14 mouse cellular contexts compared by ENCODE assay signal in the genomic region with DNA sequence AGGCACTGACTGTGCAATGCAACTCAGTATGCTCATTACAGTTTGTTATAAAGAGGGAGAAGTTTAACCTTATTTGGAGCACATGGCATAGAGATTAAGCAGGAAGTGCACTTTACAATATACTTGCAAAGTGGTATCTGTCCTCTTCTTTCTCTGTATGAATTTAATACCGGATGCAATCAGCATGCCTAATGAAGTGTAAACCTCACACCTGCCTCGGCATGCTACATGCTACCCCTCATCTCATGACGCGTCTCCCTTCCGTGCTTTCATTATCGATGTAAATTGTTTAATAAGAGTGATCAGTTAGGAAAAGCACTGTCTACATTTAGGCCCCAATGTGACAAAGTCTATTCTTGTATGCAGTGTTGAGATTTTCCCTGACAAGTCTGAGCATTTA.
"Had no signal": no experiment of that assay in that cellular context is flagged by ENCODE, and none has a peak within 500 bp of the region (broad histone marks: within the 10 kb centered on the region; RNA-seq: fewer than 3 reads in every experiment).

No protein-coding gene starts in this region.

- H3K9me3 ChIP-seq: kidney, embryonic 15.5 days; limb, embryonic 15.5 days; liver, embryonic 12.5 days; megakaryocyte, embryonic 14.5 days; midbrain, embryonic 12.5 days had no signal

- ATAC-seq: liver, embryonic 12.5 days had no signal

- H3K4me1 ChIP-seq: kidney, embryonic 15.5 days; limb, embryonic 15.5 days; liver, embryonic 12.5 days; megakaryocyte, embryonic 14.5 days; midbrain, embryonic 12.5 days had no signal

- H3K4me3 ChIP-seq: kidney, embryonic 15.5 days; limb, embryonic 15.5 days; liver, embryonic 12.5 days; megakaryocyte, embryonic 14.5 days; midbrain, embryonic 12.5 days had no signal

- H3K27ac ChIP-seq: kidney, embryonic 15.5 days; limb, embryonic 15.5 days; liver, embryonic 12.5 days; macrophage; midbrain, embryonic 12.5 days had no signal

- H3K4me2 ChIP-seq: kidney, embryonic 15.5 days; limb, embryonic 15.5 days; liver, embryonic 12.5 days; lung, embryonic 14.5 days; midbrain, embryonic 12.5 days had no signal

- DNase-seq: kidney, postnatal 14 days; lung, postnatal 10 days; retina, postnatal 1 day; right cerebral cortex, postnatal 4 days; spleen, adult 18-20 months; thymus, adult 2 months; thymus, postnatal 25 days had no signal

- H3K36me3 ChIP-seq: kidney, embryonic 15.5 days; limb, embryonic 15.5 days; liver, embryonic 12.5 days; midbrain, embryonic 12.5 days had no signal

- H3K9ac ChIP-seq: kidney, embryonic 15.5 days; limb, embryonic 15.5 days; liver, embryonic 12.5 days; lung, embryonic 14.5 days; midbrain, embryonic 12.5 days had no signal

- H3K27me3 ChIP-seq: kidney, embryonic 15.5 days; limb, embryonic 15.5 days; liver, embryonic 12.5 days; megakaryocyte, embryonic 14.5 days; midbrain, embryonic 12.5 days had no signal
